Mouse (Mus musculus) testis, adult 2 months (tissue): ENCODE measurements around the gene Tepsin. TPM values are rescaled to one million over a fixed set of nuclear protein-coding genes. Genes with fewer than 3 reads are reported as not detected.

Source experiments
- H3K27ac ChIP-seq: fragments of 200-500 bp; 2 replicates; pipeline ENCODE4 v1.5.1; 2012; ENCODE audit warnings: low read depth, low read length; ENCODE audit not compliant: control insufficient read depth, insufficient read depth
- H3K27me3 ChIP-seq: fragments of 200-500 bp; 2 replicates; pipeline ENCODE4 v1.6.1; 2012; ENCODE audit warnings: mild to moderate bottlenecking, low read length, moderate library complexity; ENCODE audit not compliant: control insufficient read depth, insufficient read depth
- H3K36me3 ChIP-seq: fragments of 200-500 bp; 2 replicates; pipeline ENCODE4 v1.6.1; 2012; ENCODE audit warnings: mild to moderate bottlenecking, low read length; ENCODE audit not compliant: control insufficient read depth, insufficient read depth
- H3K4me1 ChIP-seq: fragments of 200-500 bp; 2 replicates; pipeline ENCODE4 v1.6.1; 2012; ENCODE audit warnings: low read length; ENCODE audit not compliant: control insufficient read depth, insufficient read depth
- H3K4me3 ChIP-seq: fragments of 200-500 bp; 2 replicates; pipeline ENCODE4 v1.5.1; 2012; ENCODE audit warnings: low read depth, mild to moderate bottlenecking, low read length, moderate library complexity, mixed read lengths; ENCODE audit not compliant: control insufficient read depth
- CTCF ChIP-seq: fragments of 200-500 bp; IDR thresholded peaks from 2 replicates; pipeline ENCODE4 v1.5.1; 2012; ENCODE audit warnings: low read depth, mild to moderate bottlenecking, inconsistent platforms, low read length, moderate library complexity; ENCODE audit not compliant: control insufficient read depth, insufficient read depth, insufficient replicate concordance
- POLR2A ChIP-seq: fragments of 200-500 bp; IDR thresholded peaks from 2 replicates; pipeline ENCODE4 v1.6.1; 2012; ENCODE audit warnings: low read depth, mild to moderate bottlenecking, inconsistent platforms, low read length, moderate library complexity; ENCODE audit not compliant: control insufficient read depth
- polyA plus RNA-seq: library from polyadenylated mRNA; depleted of rRNA; stranded (reverse); fragments of >200 nt; gene quantifications from 2 replicates; pipeline ENCODE4 v1.2.3, GENCODE M21; 2012

Gene Tepsin
- polyA plus RNA-seq, 1 experiment = 19.2 TPM

DNA sequence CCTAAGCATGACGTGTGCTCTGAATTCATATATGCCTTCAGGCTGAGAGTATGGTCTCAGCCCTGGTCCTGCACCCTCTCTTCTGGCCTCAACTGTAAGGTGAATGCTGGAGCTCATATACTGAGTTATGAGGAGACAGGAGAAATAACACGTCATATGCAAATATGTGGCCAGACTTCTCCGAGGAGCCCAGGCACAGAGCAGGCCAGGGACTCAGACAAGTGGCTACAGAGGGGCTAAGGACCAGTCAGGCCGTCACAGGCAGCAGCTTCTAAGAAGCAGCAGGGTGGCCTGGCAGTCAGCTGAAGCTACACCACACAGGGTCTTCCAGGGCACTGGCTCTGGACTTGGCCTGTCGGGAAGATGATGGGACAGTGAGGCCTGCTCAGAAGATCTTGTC is 35.2 kb downstream of the Tepsin start:
- no peaks in the 10 kb centered on the region for H3K27me3 ChIP-seq
- H3K4me3 ChIP-seq = no peak overlapping the region
- no peak overlapping the region for H3K27ac ChIP-seq
- no peaks in the 10 kb centered on the region for H3K4me1 ChIP-seq
- no peak for TF ChIP-seq CTCF
- TF ChIP-seq POLR2A = no peak
- H3K36me3 ChIP-seq = no peaks in the 10 kb centered on the region

GRCm38 (mm10) chr11:120060634-120061033 is 37.9 kb downstream of the Tepsin start:
- TF ChIP-seq POLR2A = no peak
- no peak for TF ChIP-seq CTCF
- no peaks in the 10 kb centered on the region for H3K27me3 ChIP-seq
- H3K4me3 ChIP-seq = no peak overlapping the region
- no peaks in the 10 kb centered on the region for H3K36me3 ChIP-seq
- H3K27ac ChIP-seq = no peak overlapping the region
- H3K4me1 ChIP-seq = peaks cover 3% of the 10 kb centered on the region; the same call in 1 of the 2 replicates

DNA sequence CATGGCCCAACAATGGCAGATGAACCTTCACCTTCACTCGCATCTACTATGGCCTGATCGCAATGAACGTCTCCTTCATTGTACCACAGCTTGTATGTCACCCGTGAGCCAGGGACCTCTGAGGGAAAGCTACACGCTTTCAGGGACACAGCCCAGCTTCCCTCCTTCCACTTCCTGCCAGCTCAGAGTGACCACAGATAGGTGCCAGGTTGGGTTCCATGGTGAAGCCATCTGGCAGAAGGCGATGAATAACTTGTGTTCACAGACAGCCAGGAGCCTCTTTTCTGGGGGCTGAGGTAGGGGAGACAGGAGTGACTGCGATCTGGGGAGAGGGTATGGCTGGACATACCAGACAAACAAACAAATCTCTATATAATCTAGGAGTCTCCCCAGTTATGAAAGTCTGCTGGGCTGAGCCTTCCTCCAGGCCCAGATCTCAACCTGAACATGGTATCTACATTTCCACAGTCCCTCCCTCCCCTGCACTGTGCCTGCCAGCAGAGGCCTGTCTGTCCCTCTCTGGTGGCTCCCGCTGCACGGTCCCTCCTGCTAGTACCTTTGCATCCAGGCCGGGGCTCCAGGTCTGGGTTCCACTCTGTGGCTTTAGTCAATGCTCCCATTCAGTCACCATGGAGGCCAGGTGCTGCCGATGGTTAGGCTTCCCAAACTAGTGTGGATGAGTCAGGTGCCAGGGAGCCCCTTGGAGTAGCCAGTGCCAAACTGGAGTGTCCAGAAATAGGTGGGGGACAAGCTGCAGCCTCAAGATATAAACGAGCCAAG is 42.4 kb downstream of the Tepsin start:
- Histone ChIP-seq H3K27ac (no peak overlapping the region), H3K4me1 (peaks cover 3% of the 10 kb centered on the region; the same call in 1 of the 2 replicates), H3K27me3 (no peaks in the 10 kb centered on the region), H3K4me3 (no peak overlapping the region), H3K36me3 (no peaks in the 10 kb centered on the region)
- TF ChIP-seq CTCF (no peak), POLR2A (no peak)

DNA sequence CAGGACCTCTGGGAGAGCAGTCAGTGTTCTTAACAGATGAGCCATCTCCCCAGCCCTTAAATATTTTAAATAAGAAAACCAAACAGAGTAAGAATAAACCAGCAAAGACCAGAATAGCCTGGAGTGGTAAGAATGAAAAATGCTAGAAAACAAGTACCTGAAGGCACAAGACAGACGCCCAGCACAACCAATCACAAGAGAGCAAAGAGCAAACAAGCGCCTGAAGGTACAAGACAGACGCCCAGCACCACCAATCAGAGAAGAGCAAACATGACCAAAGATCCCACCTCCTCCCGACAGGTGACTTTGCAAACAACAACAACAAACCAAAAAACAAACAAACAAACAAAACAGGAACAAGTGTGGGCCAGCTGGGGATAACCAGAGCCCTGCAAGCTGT is 44.7 kb downstream of the Tepsin start:
- Histone ChIP-seq H3K4me3 (no peak overlapping the region), H3K36me3 (no peaks in the 10 kb centered on the region), H3K27me3 (no peaks in the 10 kb centered on the region), H3K4me1 (peaks cover 3% of the 10 kb centered on the region; the same call in 1 of the 2 replicates), H3K27ac (no peak overlapping the region)
- no peak for TF ChIP-seq POLR2A
- no peak for TF ChIP-seq CTCF

- H3K36me3 ChIP-seq = no peaks in the 10 kb centered on the region
- TF ChIP-seq CTCF = no peak
- TF ChIP-seq POLR2A = no peak
These were observed 46.3 kb downstream of the Tepsin start for GRCm38 (mm10) chr11:120052274-120052673.

GRCm38 (mm10) chr11:120051124-120051811 is 47.3 kb downstream of the Tepsin start:
- Histone ChIP-seq H3K27me3 (peaks cover 2% of the 10 kb centered on the region; the same call in 1 of the 2 replicates), H3K36me3 (no peaks in the 10 kb centered on the region), H3K4me1 (peaks cover 7% of the 10 kb centered on the region), H3K4me3 (no peak overlapping the region), H3K27ac (no peak overlapping the region)
- TF ChIP-seq CTCF (no peak), POLR2A (no peak)

More at GRCm38 (mm10) chr11:120052274-120052673, 46.3 kb downstream of the Tepsin start:
- Histone ChIP-seq H3K4me1 (peaks cover 3% of the 10 kb centered on the region; the same call in 1 of the 2 replicates), H3K27me3 (no peaks in the 10 kb centered on the region), H3K4me3 (no peak overlapping the region), H3K27ac (no peak overlapping the region)

- H3K4me3 ChIP-seq = no peak overlapping the region
- peaks cover 7% of the 10 kb centered on the region for H3K4me1 ChIP-seq
- no peaks in the 10 kb centered on the region for H3K36me3 ChIP-seq
- TF ChIP-seq POLR2A (no peak), CTCF (no peak)
- peaks cover 3% of the 10 kb centered on the region; the same call in 1 of the 2 replicates for H3K27me3 ChIP-seq
- no peak overlapping the region for H3K27ac ChIP-seq
These were observed 49.5 kb downstream of the Tepsin start for GRCm38 (mm10) chr11:120049067-120049466.
